Mouse (Mus musculus) olfactory bulb, adult 2 months (tissue): ENCODE data around the gene Gm45716.

Source experiments
- CTCF ChIP-seq: fragments of 200-500 bp; IDR thresholded peaks from 2 replicates; pipeline ENCODE4 v1.5.1; 2012; ENCODE audit warnings: low read depth, mild to moderate bottlenecking, low read length, moderate library complexity; ENCODE audit not compliant: insufficient read depth
- POLR2A ChIP-seq: fragments of 200-500 bp; IDR thresholded peaks from 2 replicates; pipeline ENCODE4 v1.6.1; 2012; ENCODE audit warnings: mild to moderate bottlenecking, low read depth, low read length, moderate library complexity; ENCODE audit not compliant: insufficient read depth

- no peak for TF ChIP-seq CTCF
- no peak for TF ChIP-seq POLR2A
These were observed 99.2 kb downstream of the Gm45716 start for GRCm38 (mm10) chr11:90286550-90287154.
